Mouse (Mus musculus): ENCODE results near the gene Zfp963.
"Not testable (repeated sequence)": the region's sequence is repeated elsewhere in the genome, so short reads cannot be mapped to it uniquely, and the experiment has no call there.

The Zfp963 gene

GRCm38 (mm10) chr8:69735495-69735894 lies 14.3 kb downstream of the Zfp963 start:
- no peak for DNase-seq

- no peak for DNase-seq
These were observed 32.6 kb downstream of the Zfp963 start for GRCm38 (mm10) chr8:69717232-69717580.

DNA sequence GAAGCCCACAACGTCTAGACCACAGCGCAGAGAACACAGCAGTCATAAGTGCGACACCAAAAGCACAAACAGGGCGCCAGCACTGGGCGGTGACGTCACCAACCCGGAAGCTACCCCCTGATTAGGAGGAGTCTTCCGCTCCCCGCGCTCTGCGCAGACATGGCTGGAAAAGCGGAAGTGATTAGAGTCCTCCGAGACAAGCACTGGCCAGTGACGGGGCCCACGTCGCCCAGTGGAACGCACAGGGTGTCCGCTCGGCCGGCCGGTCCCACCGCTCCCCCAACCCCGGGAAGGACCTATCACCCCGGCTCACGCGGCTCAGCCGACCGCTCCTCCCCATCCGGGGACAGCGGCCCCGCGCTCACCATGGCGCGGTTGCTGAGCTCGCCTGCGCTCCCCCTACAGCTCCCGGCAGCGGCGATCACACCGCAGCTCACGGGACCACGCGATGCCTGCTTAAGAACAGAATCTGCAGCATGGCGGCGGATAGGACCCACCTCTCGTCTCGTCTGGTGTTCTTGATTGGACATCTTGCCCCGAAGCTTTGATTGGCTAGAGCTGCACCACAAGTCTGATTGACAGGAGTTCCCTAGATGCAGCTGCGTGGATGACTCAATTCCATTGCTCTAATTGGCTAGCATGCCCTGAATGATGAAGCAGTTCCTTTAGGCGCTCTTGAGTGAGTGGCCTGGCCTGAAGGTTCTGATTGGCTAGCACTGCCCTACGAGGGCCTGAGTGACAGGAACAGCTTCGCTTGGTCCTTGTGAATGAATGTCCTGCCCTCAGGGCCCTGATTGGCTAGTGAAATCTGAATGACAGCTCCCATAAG lies 33.2 kb downstream of the Zfp963 start:
- peak; percentile 95 to 96 for DNase-seq

- DNase-seq: no peak
These were observed 34.4 kb downstream of the Zfp963 start for GRCm38 (mm10) chr8:69715366-69715765.

DNA sequence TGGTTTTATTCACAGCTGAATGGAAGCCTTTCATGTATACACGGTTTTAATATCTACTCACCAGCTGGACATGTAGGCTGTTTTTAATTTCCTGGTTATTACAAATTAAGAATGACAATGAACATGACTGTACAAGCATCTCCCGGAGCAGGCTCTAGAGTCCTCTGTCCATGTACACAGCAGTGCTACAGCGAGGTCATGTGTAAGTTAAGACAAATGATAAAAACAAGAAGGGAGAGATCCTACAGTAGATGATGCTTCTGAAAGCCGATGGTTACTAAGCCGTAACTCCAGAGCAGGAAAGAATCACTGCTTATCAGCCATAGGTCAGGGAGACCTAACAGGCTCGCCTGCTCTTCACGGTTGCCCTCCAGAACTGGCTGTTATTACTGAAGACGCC lies 36.3 kb downstream of the Zfp963 start:
- no peak for DNase-seq

DNA sequence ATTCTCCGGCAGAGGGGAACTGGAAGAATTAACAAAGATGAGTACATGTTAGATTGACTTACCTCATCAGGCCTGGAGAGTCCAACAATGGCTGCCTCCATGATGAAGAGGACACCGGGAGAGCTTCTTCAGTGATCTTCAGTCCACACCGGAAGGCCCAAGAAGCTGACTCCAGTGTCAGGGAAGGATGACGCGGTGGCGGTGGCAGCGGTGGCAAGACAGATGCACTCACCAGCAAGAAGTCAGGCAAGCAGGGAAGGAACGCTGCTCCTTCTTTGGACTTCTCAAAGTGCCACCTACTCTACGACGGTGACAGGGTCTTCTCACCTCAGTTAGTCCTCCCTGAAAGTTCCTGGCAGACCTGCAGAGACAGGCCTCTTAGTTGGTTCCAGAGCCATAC lies 39.1 kb downstream of the Zfp963 start, which contains the start of gene Zfp869:
Gene Zfp869, minus strand, starts transcription at position 101 of the 400 bp plus-strand sequence.
- not testable (repeated sequence) for DNase-seq

DNA sequence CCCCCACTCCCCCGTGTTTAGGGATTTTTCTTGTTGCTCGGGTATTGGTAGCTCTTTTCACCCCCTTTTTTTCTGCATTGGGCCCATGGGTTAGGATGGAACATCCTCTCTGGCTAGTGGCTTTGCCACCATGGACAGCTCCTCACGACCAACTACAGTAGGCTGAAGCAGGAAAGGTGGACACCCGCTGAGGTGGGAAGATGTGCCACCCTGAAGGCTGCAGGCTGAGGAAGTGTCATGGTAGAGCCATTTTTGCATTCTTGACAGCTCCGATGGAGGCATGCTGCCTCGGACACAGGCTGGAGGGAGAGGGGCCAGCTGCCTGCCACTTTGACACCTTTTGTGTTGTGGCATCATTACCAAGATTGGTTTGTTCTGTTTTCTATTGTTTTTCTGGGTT lies 48.0 kb downstream of the Zfp963 start:
- DNase-seq: no peak
